Mouse (Mus musculus): ENCODE measurements around the gene Plbd2. TPM values are rescaled to one million over a fixed set of nuclear protein-coding genes. Genes with fewer than 3 reads are reported as not detected.
"Not testable (repeated sequence)": the region's sequence is repeated elsewhere in the genome, so short reads cannot be mapped to it uniquely, and the experiment has no call there.

Gene Plbd2
- polyA plus RNA-seq, 1 experiment from 2014 or later = 35.1 TPM

GRCm38 (mm10) chr5:120505781-120506180 is 2.4 kb upstream of the Plbd2 start:
- DNase-seq (ENCODE audit: low spot score) (no peak), ATAC-seq (replicated peaks; ENCODE audit: low FRiP score) (no peak)
- 0 out of 2 replicates have a peak overlapping the region, but pooled peaks have one; percentile 18 for H3K4me3 ChIP-seq (ENCODE audit: low read depth, low read length)
- 0 out of 2 replicates have a peak overlapping the region, but pooled peaks have one; percentile 18 for H3K9ac ChIP-seq (ENCODE audit: low read depth, low read length)
- no peaks in the 10 kb centered on the region for H3K36me3 ChIP-seq (ENCODE audit: control insufficient read depth, insufficient read depth, low read length)
- H3K27ac ChIP-seq (ENCODE audit: low read depth, low read length) = no peak overlapping the region
- peaks cover 17% of the 10 kb centered on the region for H3K4me1 ChIP-seq (replicated peaks; ENCODE audit: control insufficient read depth, insufficient read depth, low read length)
- H3K9me3 ChIP-seq (ENCODE audit: control insufficient read depth, low read length) = no peaks in the 10 kb centered on the region
- H3K27me3 ChIP-seq (replicated peaks; ENCODE audit: control insufficient read depth, insufficient read depth, low read length) = no peaks in the 10 kb centered on the region
- WGBS = 60% methylated on average over 9 of the region's 9 CpGs
- peak overlapping the region; percentile 48 for H3K4me2 ChIP-seq

- no peak overlapping the region for H3K27ac ChIP-seq (ENCODE audit: low read depth, low read length)
- no peaks in the 10 kb centered on the region for H3K9me3 ChIP-seq (ENCODE audit: control insufficient read depth, low read length)
- peaks cover 15% of the 10 kb centered on the region for H3K4me1 ChIP-seq (replicated peaks; ENCODE audit: control insufficient read depth, insufficient read depth, low read length)
- 0 out of 2 replicates have a peak overlapping the region, but pooled peaks have one; percentile 18 for H3K4me3 ChIP-seq (ENCODE audit: low read depth, low read length)
- peak; percentile 34 for ATAC-seq (replicated peaks; ENCODE audit: low FRiP score)
- H3K36me3 ChIP-seq (ENCODE audit: control insufficient read depth, insufficient read depth, low read length) = no peaks in the 10 kb centered on the region
- no peaks in the 10 kb centered on the region for H3K27me3 ChIP-seq (replicated peaks; ENCODE audit: control insufficient read depth, insufficient read depth, low read length)
- H3K4me2 ChIP-seq = peak overlapping the region; percentile 48
- 0 out of 2 replicates have a peak overlapping the region, but pooled peaks have one; percentile 18 for H3K9ac ChIP-seq (ENCODE audit: low read depth, low read length)
- WGBS = 20% methylated on average over 16 of the region's 16 CpGs
- DNase-seq (ENCODE audit: low spot score) = peak; percentile 75
Measured at GRCm38 (mm10) chr5:120505368-120505767, 1.9 kb upstream of the Plbd2 start.

- Histone ChIP-seq H3K4me1 (replicated peaks; ENCODE audit: control insufficient read depth, insufficient read depth, low read length) (peaks cover 15% of the 10 kb centered on the region), H3K27me3 (replicated peaks; ENCODE audit: control insufficient read depth, insufficient read depth, low read length) (no peaks in the 10 kb centered on the region), H3K4me2 (peak overlapping the region; percentile 97), H3K36me3 (ENCODE audit: control insufficient read depth, insufficient read depth, low read length) (no peaks in the 10 kb centered on the region), H3K9ac (ENCODE audit: low read depth, low read length) (peak overlapping the region; percentile 81), H3K4me3 (ENCODE audit: low read depth, low read length) (peak overlapping the region; percentile 91), H3K27ac (ENCODE audit: low read depth, low read length) (no peak overlapping the region), H3K9me3 (ENCODE audit: control insufficient read depth, low read length) (no peaks in the 10 kb centered on the region)
- 3% methylated on average over 12 of the region's 12 CpGs for WGBS
- DNase-seq (ENCODE audit: low spot score) (no peak), ATAC-seq (replicated peaks; ENCODE audit: low FRiP score) (no peak)
Measured at GRCm38 (mm10) chr5:120502675-120503143, 716 bp downstream of the Plbd2 start.

GRCm38 (mm10) chr5:120502147-120502621 is 1.2 kb downstream of the Plbd2 start:
- Histone ChIP-seq H3K4me3 (ENCODE audit: low read depth, low read length) (peak overlapping the region; percentile 91), H3K27me3 (replicated peaks; ENCODE audit: control insufficient read depth, insufficient read depth, low read length) (no peaks in the 10 kb centered on the region), H3K9me3 (ENCODE audit: control insufficient read depth, low read length) (no peaks in the 10 kb centered on the region), H3K36me3 (ENCODE audit: control insufficient read depth, insufficient read depth, low read length) (0 out of 2 replicates have a peak, but pooled peaks cover 1% of the 10 kb centered on the region), H3K4me1 (replicated peaks; ENCODE audit: control insufficient read depth, insufficient read depth, low read length) (peaks cover 15% of the 10 kb centered on the region), H3K9ac (ENCODE audit: low read depth, low read length) (peak overlapping the region; percentile 81; the same call in 1 of the 2 replicates), H3K27ac (ENCODE audit: low read depth, low read length) (no peak overlapping the region), H3K4me2 (peak overlapping the region; percentile 97)
- 58% methylated on average over 9 of the region's 9 CpGs for WGBS
- DNase-seq (ENCODE audit: low spot score) = no peak
- ATAC-seq (replicated peaks; ENCODE audit: low FRiP score) = no peak

GRCm38 (mm10) chr5:120500609-120501008 is 2.8 kb downstream of the Plbd2 start:
- peaks cover 14% of the 10 kb centered on the region for H3K4me1 ChIP-seq (replicated peaks; ENCODE audit: control insufficient read depth, insufficient read depth, low read length)
- 84% methylated on average over 9 of the region's 9 CpGs for WGBS
- H3K4me3 ChIP-seq (ENCODE audit: low read depth, low read length); H3K4me2 ChIP-seq; ATAC-seq (replicated peaks; ENCODE audit: low FRiP score); H3K27me3 ChIP-seq (replicated peaks; ENCODE audit: control insufficient read depth, insufficient read depth, low read length); DNase-seq (ENCODE audit: low spot score); H3K27ac ChIP-seq (ENCODE audit: low read depth, low read length); H3K9ac ChIP-seq (ENCODE audit: low read depth, low read length); H3K9me3 ChIP-seq (ENCODE audit: control insufficient read depth, low read length); H3K36me3 ChIP-seq (ENCODE audit: control insufficient read depth, insufficient read depth, low read length): not testable (repeated sequence)

- Histone ChIP-seq H3K9ac (ENCODE audit: low read depth, low read length) (no peak overlapping the region), H3K27me3 (replicated peaks; ENCODE audit: control insufficient read depth, insufficient read depth, low read length) (no peaks in the 10 kb centered on the region), H3K36me3 (ENCODE audit: control insufficient read depth, insufficient read depth, low read length) (peaks cover 2% of the 10 kb centered on the region; the same call in 1 of the 2 replicates), H3K4me2 (no peak overlapping the region), H3K4me3 (ENCODE audit: low read depth, low read length) (no peak overlapping the region), H3K4me1 (replicated peaks; ENCODE audit: control insufficient read depth, insufficient read depth, low read length) (peaks cover 11% of the 10 kb centered on the region), H3K9me3 (ENCODE audit: control insufficient read depth, low read length) (no peaks in the 10 kb centered on the region), H3K27ac (ENCODE audit: low read depth, low read length) (no peak overlapping the region)
- ATAC-seq (replicated peaks; ENCODE audit: low FRiP score) (no peak), DNase-seq (ENCODE audit: low spot score) (no peak)
- 76% methylated on average over 4 of the region's 4 CpGs for WGBS
Measured at GRCm38 (mm10) chr5:120499202-120499601, 4.2 kb downstream of the Plbd2 start.

- peaks cover 6% of the 10 kb centered on the region; the same call in 1 of the 2 replicates for H3K36me3 ChIP-seq (ENCODE audit: control insufficient read depth, insufficient read depth, low read length)
- ATAC-seq (replicated peaks; ENCODE audit: low FRiP score) = no peak
- peaks cover 3% of the 10 kb centered on the region for H3K4me1 ChIP-seq (replicated peaks; ENCODE audit: control insufficient read depth, insufficient read depth, low read length)
- no peak overlapping the region for H3K9ac ChIP-seq (ENCODE audit: low read depth, low read length)
- no peak overlapping the region for H3K4me3 ChIP-seq (ENCODE audit: low read depth, low read length)
- H3K9me3 ChIP-seq (ENCODE audit: control insufficient read depth, low read length) = no peaks in the 10 kb centered on the region
- 82% methylated on average over 3 of the region's 3 CpGs for WGBS
- no peaks in the 10 kb centered on the region for H3K27me3 ChIP-seq (replicated peaks; ENCODE audit: control insufficient read depth, insufficient read depth, low read length)
- no peak overlapping the region for H3K4me2 ChIP-seq
- DNase-seq (ENCODE audit: low spot score) = no peak
- no peak overlapping the region for H3K27ac ChIP-seq (ENCODE audit: low read depth, low read length)
Measured at GRCm38 (mm10) chr5:120497071-120497470, 6.4 kb downstream of the Plbd2 start.

GRCm38 (mm10) chr5:120495703-120496226 is 7.7 kb downstream of the Plbd2 start:
- H3K36me3 ChIP-seq (ENCODE audit: control insufficient read depth, insufficient read depth, low read length) = peaks cover 6% of the 10 kb centered on the region; the same call in 1 of the 2 replicates
- H3K4me3 ChIP-seq (ENCODE audit: low read depth, low read length) = no peak overlapping the region
- no peaks in the 10 kb centered on the region for H3K27me3 ChIP-seq (replicated peaks; ENCODE audit: control insufficient read depth, insufficient read depth, low read length)
- WGBS = 87% methylated on average over 13 of the region's 13 CpGs
- no peaks in the 10 kb centered on the region for H3K9me3 ChIP-seq (ENCODE audit: control insufficient read depth, low read length)
- H3K9ac ChIP-seq (ENCODE audit: low read depth, low read length) = no peak overlapping the region
- H3K4me2 ChIP-seq = no peak overlapping the region
- DNase-seq (ENCODE audit: low spot score) (no peak), ATAC-seq (replicated peaks; ENCODE audit: low FRiP score) (no peak)
- H3K27ac ChIP-seq (ENCODE audit: low read depth, low read length) = no peak overlapping the region
- H3K4me1 ChIP-seq (replicated peaks; ENCODE audit: control insufficient read depth, insufficient read depth, low read length) = no peaks in the 10 kb centered on the region

Measured in liver, embryonic 11.5 days (tissue).